Mouse (Mus musculus) forebrain, embryonic 10.5 days (tissue): ENCODE results near the gene Krtap16-1. TPM values are rescaled to one million over a fixed set of nuclear protein-coding genes. Genes with fewer than 3 reads are reported as not detected.

Experiments used
- DNase-seq: peaks from one replicate; pipeline ENCODE4 v3.0.0-alpha.2; 2017; ENCODE audit warnings: low spot score; ENCODE audit errors: extremely low spot score
- H3K27ac ChIP-seq: fragments of 300-500 bp; sonication (generic); 2 replicates; pipeline ENCODE4 v1.5.1; 2016; ENCODE audit warnings: mild to moderate bottlenecking
- H3K27me3 ChIP-seq: fragments of 300-500 bp; sonication (generic); 2 replicates; pipeline ENCODE4 v1.6.1; 2016; ENCODE audit warnings: mild to moderate bottlenecking; ENCODE audit not compliant: poor library complexity, severe bottlenecking
- H3K36me3 ChIP-seq: fragments of 300-500 bp; sonication (generic); replicated peaks from 2 replicates; pipeline ENCODE4 v1.6.1; 2016; ENCODE audit warnings: mild to moderate bottlenecking, moderate library complexity
- H3K4me1 ChIP-seq: fragments of 300-500 bp; sonication (generic); 2 replicates; pipeline ENCODE4 v1.6.1; 2016
- H3K4me3 ChIP-seq: fragments of 300-500 bp; sonication (generic); 2 replicates; pipeline ENCODE4 v1.5.1; 2016; ENCODE audit warnings: mild to moderate bottlenecking, moderate library complexity
- H3K9me3 ChIP-seq: fragments of 300-500 bp; sonication (generic); 2 replicates; pipeline ENCODE4 v1.6.1; 2016; ENCODE audit warnings: mild to moderate bottlenecking, moderate library complexity
- WGBS: fragments of 180-500 bp; shearing (Covaris S2); methylation state at CpG from one replicate; pipeline ENCODE4 v1.1.7; 2016; 5-methylcytosine and 5-hydroxymethylcytosine counted together
- polyA plus RNA-seq: library from polyadenylated mRNA; unstranded; fragments of >200 nt; fragmentation: Nextera tagmentation; extraction: Ambion mirVana; gene quantifications from 2 replicates; pipeline ENCODE4 v1.2.1, GENCODE M21; 2016

Krtap16-1 gene
- polyA plus RNA-seq: not detected in 2 replicates

- Histone ChIP-seq H3K4me3 (no peak within 1 kb of the TSS), H3K9me3 (no peaks in the 10 kb centered on the region), H3K27ac (no peak within 1 kb of the TSS), H3K4me1 (no peaks in the 10 kb centered on the region), H3K36me3 (no peaks in the 10 kb centered on the region), H3K27me3 (no peaks in the 10 kb centered on the region)
- 89% methylated on average over 8 of the region's 8 CpGs for WGBS
- DNase-seq: no peak
Observed at GRCm38 (mm10) chr11:99986180-99986647, at the start of gene Krtap16-1. Gene Krtap16-1, minus strand, starts transcription at chr11:99986597.

- Histone ChIP-seq H3K9me3 (no peaks in the 10 kb centered on the region), H3K4me1 (no peaks in the 10 kb centered on the region), H3K36me3 (no peaks in the 10 kb centered on the region), H3K27ac (no peak within 1 kb of the TSS), H3K4me3 (no peak within 1 kb of the TSS), H3K27me3 (no peaks in the 10 kb centered on the region)
- WGBS: 94% methylated on average over 6 of the region's 6 CpGs
- DNase-seq: no peak
Observed at GRCm38 (mm10) chr11:100029768-100030167, 43.4 kb upstream of the Krtap16-1 start, which contains the start of gene Krt33b. Gene Krt33b, minus strand, starts transcription at chr11:100029868.

GRCm38 (mm10) chr11:100021438-100021837, 35.0 kb upstream of the Krtap16-1 start:
- Histone ChIP-seq H3K4me3 (no peak overlapping the region), H3K9me3 (no peaks in the 10 kb centered on the region), H3K36me3 (no peaks in the 10 kb centered on the region), H3K4me1 (no peaks in the 10 kb centered on the region), H3K27me3 (no peaks in the 10 kb centered on the region), H3K27ac (no peak overlapping the region)
- no peak for DNase-seq
- WGBS: 84% methylated on average over 5 of the region's 5 CpGs

- H3K36me3 ChIP-seq: no peaks in the 10 kb centered on the region
- no peak overlapping the region for H3K27ac ChIP-seq
- H3K9me3 ChIP-seq: no peaks in the 10 kb centered on the region
- no peaks in the 10 kb centered on the region for H3K27me3 ChIP-seq
- DNase-seq: no peak
- WGBS: 97% methylated on average over 1 of the region's 1 CpGs
- H3K4me1 ChIP-seq: no peaks in the 10 kb centered on the region
- H3K4me3 ChIP-seq: no peak overlapping the region
Observed at GRCm38 (mm10) chr11:100019466-100019865, 33.1 kb upstream of the Krtap16-1 start.

GRCm38 (mm10) chr11:100016112-100016511, 29.7 kb upstream of the Krtap16-1 start, which contains the start of gene Krt33a:
Gene Krt33a, minus strand, starts transcription at chr11:100016212.
- WGBS: 90% methylated on average over 4 of the region's 4 CpGs
- H3K4me3 ChIP-seq: no peak within 1 kb of the TSS
- no peaks in the 10 kb centered on the region for H3K36me3 ChIP-seq

GRCm38 (mm10) chr11:100013691-100014171, 27.3 kb upstream of the Krtap16-1 start:
- Histone ChIP-seq H3K4me1 (no peaks in the 10 kb centered on the region), H3K27ac (no peak overlapping the region), H3K36me3 (no peaks in the 10 kb centered on the region), H3K4me3 (no peak overlapping the region), H3K9me3 (no peaks in the 10 kb centered on the region), H3K27me3 (no peaks in the 10 kb centered on the region)
- 75% methylated on average over 4 of the region's 4 CpGs for WGBS
- DNase-seq: no peak

More at GRCm38 (mm10) chr11:100016112-100016511, 29.7 kb upstream of the Krtap16-1 start, which contains the start of gene Krt33a:
- Histone ChIP-seq H3K27ac (no peak within 1 kb of the TSS), H3K4me1 (no peaks in the 10 kb centered on the region), H3K9me3 (no peaks in the 10 kb centered on the region), H3K27me3 (no peaks in the 10 kb centered on the region)
- no peak for DNase-seq

- DNase-seq: no peak
- no peaks in the 10 kb centered on the region for H3K4me1 ChIP-seq
- H3K9me3 ChIP-seq: no peaks in the 10 kb centered on the region
- no peaks in the 10 kb centered on the region for H3K27me3 ChIP-seq
- no peaks in the 10 kb centered on the region for H3K36me3 ChIP-seq
- WGBS: 89% methylated on average over 5 of the region's 5 CpGs
- H3K27ac ChIP-seq: no peak overlapping the region
- no peak overlapping the region for H3K4me3 ChIP-seq
Observed at GRCm38 (mm10) chr11:100010682-100011081, 24.3 kb upstream of the Krtap16-1 start.

- DNase-seq: no peak
- Histone ChIP-seq H3K4me3 (no peak overlapping the region), H3K36me3 (no peaks in the 10 kb centered on the region), H3K27me3 (no peaks in the 10 kb centered on the region), H3K27ac (no peak overlapping the region), H3K9me3 (no peaks in the 10 kb centered on the region), H3K4me1 (no peaks in the 10 kb centered on the region)
- WGBS: 85% methylated on average over 5 of the region's 5 CpGs
Observed at GRCm38 (mm10) chr11:100008336-100008735, 21.9 kb upstream of the Krtap16-1 start.

- H3K27me3 ChIP-seq: no peaks in the 10 kb centered on the region
- no peak overlapping the region for H3K4me3 ChIP-seq
- WGBS: 55% methylated on average over 3 of the region's 3 CpGs
Observed at GRCm38 (mm10) chr11:100006624-100007023, 20.2 kb upstream of the Krtap16-1 start.

GRCm38 (mm10) chr11:100005905-100006304, 19.5 kb upstream of the Krtap16-1 start:
- DNase-seq: no peak

More at GRCm38 (mm10) chr11:100006624-100007023, 20.2 kb upstream of the Krtap16-1 start:
- Histone ChIP-seq H3K9me3 (no peaks in the 10 kb centered on the region), H3K4me1 (no peaks in the 10 kb centered on the region), H3K36me3 (no peaks in the 10 kb centered on the region), H3K27ac (no peak overlapping the region)
- DNase-seq: no peak

GRCm38 (mm10) chr11:100004846-100005245, 18.4 kb upstream of the Krtap16-1 start:
- 36% methylated on average over 6 of the region's 6 CpGs for WGBS
- DNase-seq: no peak
- no peaks in the 10 kb centered on the region for H3K4me1 ChIP-seq
- no peaks in the 10 kb centered on the region for H3K27me3 ChIP-seq
- H3K4me3 ChIP-seq: no peak overlapping the region
- no peaks in the 10 kb centered on the region for H3K9me3 ChIP-seq
- H3K36me3 ChIP-seq: no peaks in the 10 kb centered on the region
- no peak overlapping the region for H3K27ac ChIP-seq

More at GRCm38 (mm10) chr11:100005905-100006304, 19.5 kb upstream of the Krtap16-1 start:
- WGBS: 89% methylated on average over 8 of the region's 8 CpGs
- Histone ChIP-seq H3K9me3 (no peaks in the 10 kb centered on the region), H3K27me3 (no peaks in the 10 kb centered on the region), H3K4me3 (no peak overlapping the region), H3K27ac (no peak overlapping the region), H3K4me1 (no peaks in the 10 kb centered on the region), H3K36me3 (no peaks in the 10 kb centered on the region)

GRCm38 (mm10) chr11:99999091-99999490, 12.7 kb upstream of the Krtap16-1 start:
- WGBS: 91% methylated on average over 7 of the region's 7 CpGs
- H3K4me1 ChIP-seq: no peaks in the 10 kb centered on the region
- H3K27me3 ChIP-seq: peaks cover 8% of the 10 kb centered on the region
- no peak for DNase-seq
- H3K27ac ChIP-seq: no peak overlapping the region
- no peaks in the 10 kb centered on the region for H3K36me3 ChIP-seq
- H3K9me3 ChIP-seq: no peaks in the 10 kb centered on the region
- H3K4me3 ChIP-seq: no peak overlapping the region

GRCm38 (mm10) chr11:99994384-99994661, 7.9 kb upstream of the Krtap16-1 start:
- Histone ChIP-seq H3K27me3 (peaks cover 25% of the 10 kb centered on the region), H3K27ac (no peak overlapping the region), H3K4me1 (peaks cover 6% of the 10 kb centered on the region), H3K4me3 (no peak overlapping the region), H3K9me3 (no peaks in the 10 kb centered on the region), H3K36me3 (no peaks in the 10 kb centered on the region)
- DNase-seq: no peak
- 76% methylated on average over 4 of the region's 4 CpGs for WGBS
